Mouse (Mus musculus): Measurements from ENCODE around the gene Opalin. TPM values are rescaled to one million over a fixed set of nuclear protein-coding genes. Genes with fewer than 3 reads are reported as not detected.

Opalin gene
- polyA plus RNA-seq, 1 experiment, result not detected

- H3K27me3 ChIP-seq (ENCODE audit: control insufficient read depth), result no peaks in the 10 kb centered on the region
- H3K9me3 ChIP-seq (ENCODE audit: control insufficient read depth, low read length), result no peaks in the 10 kb centered on the region
- no peaks in the 10 kb centered on the region for H3K36me3 ChIP-seq (ENCODE audit: control insufficient read depth)
- H3K4me3 ChIP-seq (replicated peaks), result no peak overlapping the region
- TF ChIP-seq TAL1 (IDR thresholded peaks at IDR 0.05; ENCODE audit: low read length) (no peak), GATA1 (IDR thresholded peaks at IDR 0.05; ENCODE audit: low read length) (no peak)
- H3K4me1 ChIP-seq (ENCODE audit: control insufficient read depth), result no peaks in the 10 kb centered on the region
Observed at GRCm38 (mm10) chr19:41108666-41109065, 31.8 kb upstream of the Opalin start.

GRCm38 (mm10) chr19:41107530-41107929, 30.6 kb upstream of the Opalin start:
- no peaks in the 10 kb centered on the region for H3K4me1 ChIP-seq (ENCODE audit: control insufficient read depth)
- TF ChIP-seq GATA1 (IDR thresholded peaks at IDR 0.05; ENCODE audit: low read length) (no peak), TAL1 (IDR thresholded peaks at IDR 0.05; ENCODE audit: low read length) (no peak)
- no peaks in the 10 kb centered on the region for H3K36me3 ChIP-seq (ENCODE audit: control insufficient read depth)
- H3K27me3 ChIP-seq (ENCODE audit: control insufficient read depth), result no peaks in the 10 kb centered on the region
- no peaks in the 10 kb centered on the region for H3K9me3 ChIP-seq (ENCODE audit: control insufficient read depth, low read length)
- no peak overlapping the region for H3K4me3 ChIP-seq (replicated peaks)

GRCm38 (mm10) chr19:41104922-41105321, 28.0 kb upstream of the Opalin start:
- no peaks in the 10 kb centered on the region for H3K27me3 ChIP-seq (ENCODE audit: control insufficient read depth)
- no peak for TF ChIP-seq GATA1 (IDR thresholded peaks at IDR 0.05; ENCODE audit: low read length)
- no peak for TF ChIP-seq TAL1 (IDR thresholded peaks at IDR 0.05; ENCODE audit: low read length)
- no peak overlapping the region for H3K4me3 ChIP-seq (replicated peaks)
- no peaks in the 10 kb centered on the region for H3K36me3 ChIP-seq (ENCODE audit: control insufficient read depth)
- H3K4me1 ChIP-seq (ENCODE audit: control insufficient read depth), result no peaks in the 10 kb centered on the region
- H3K9me3 ChIP-seq (ENCODE audit: control insufficient read depth, low read length), result no peaks in the 10 kb centered on the region

- Histone ChIP-seq H3K36me3 (ENCODE audit: control insufficient read depth) (no peaks in the 10 kb centered on the region), H3K9me3 (ENCODE audit: control insufficient read depth, low read length) (no peaks in the 10 kb centered on the region), H3K4me3 (replicated peaks) (no peak overlapping the region), H3K4me1 (ENCODE audit: control insufficient read depth) (no peaks in the 10 kb centered on the region), H3K27me3 (ENCODE audit: control insufficient read depth) (no peaks in the 10 kb centered on the region)
- TF ChIP-seq GATA1 (IDR thresholded peaks at IDR 0.05; ENCODE audit: low read length) (no peak), TAL1 (IDR thresholded peaks at IDR 0.05; ENCODE audit: low read length) (no peak)
Observed at GRCm38 (mm10) chr19:41101390-41101789, 24.5 kb upstream of the Opalin start.

GRCm38 (mm10) chr19:41100863-41101262, 23.9 kb upstream of the Opalin start:
- TF ChIP-seq GATA1 (IDR thresholded peaks at IDR 0.05; ENCODE audit: low read length) (no peak), TAL1 (IDR thresholded peaks at IDR 0.05; ENCODE audit: low read length) (no peak)
- H3K9me3 ChIP-seq (ENCODE audit: control insufficient read depth, low read length), result no peaks in the 10 kb centered on the region
- H3K36me3 ChIP-seq (ENCODE audit: control insufficient read depth), result no peaks in the 10 kb centered on the region
- no peak overlapping the region for H3K4me3 ChIP-seq (replicated peaks)
- no peaks in the 10 kb centered on the region for H3K4me1 ChIP-seq (ENCODE audit: control insufficient read depth)
- no peaks in the 10 kb centered on the region for H3K27me3 ChIP-seq (ENCODE audit: control insufficient read depth)

- Histone ChIP-seq H3K4me1 (ENCODE audit: control insufficient read depth) (no peaks in the 10 kb centered on the region), H3K9me3 (ENCODE audit: control insufficient read depth, low read length) (no peaks in the 10 kb centered on the region), H3K36me3 (ENCODE audit: control insufficient read depth) (no peaks in the 10 kb centered on the region), H3K4me3 (replicated peaks) (no peak overlapping the region), H3K27me3 (ENCODE audit: control insufficient read depth) (no peaks in the 10 kb centered on the region)
- TF ChIP-seq GATA1 (IDR thresholded peaks at IDR 0.05; ENCODE audit: low read length), result no peak
- TF ChIP-seq TAL1 (IDR thresholded peaks at IDR 0.05; ENCODE audit: low read length), result no peak
Observed at GRCm38 (mm10) chr19:41097038-41097437, 20.1 kb upstream of the Opalin start.

GRCm38 (mm10) chr19:41091901-41092300, 15.0 kb upstream of the Opalin start:
- Histone ChIP-seq H3K27me3 (ENCODE audit: control insufficient read depth) (peaks cover 14% of the 10 kb centered on the region), H3K9me3 (ENCODE audit: control insufficient read depth, low read length) (no peaks in the 10 kb centered on the region), H3K4me3 (replicated peaks) (no peak overlapping the region), H3K4me1 (ENCODE audit: control insufficient read depth) (no peaks in the 10 kb centered on the region), H3K36me3 (ENCODE audit: control insufficient read depth) (no peaks in the 10 kb centered on the region)
- TF ChIP-seq TAL1 (IDR thresholded peaks at IDR 0.05; ENCODE audit: low read length) (no peak), GATA1 (IDR thresholded peaks at IDR 0.05; ENCODE audit: low read length) (no peak)

GRCm38 (mm10) chr19:41089833-41090232, 12.9 kb upstream of the Opalin start:
- H3K9me3 ChIP-seq (ENCODE audit: control insufficient read depth, low read length), result no peaks in the 10 kb centered on the region
- H3K4me3 ChIP-seq (replicated peaks), result no peak overlapping the region
- H3K36me3 ChIP-seq (ENCODE audit: control insufficient read depth), result no peaks in the 10 kb centered on the region
- H3K27me3 ChIP-seq (ENCODE audit: control insufficient read depth), result peaks cover 14% of the 10 kb centered on the region
- H3K4me1 ChIP-seq (ENCODE audit: control insufficient read depth), result no peaks in the 10 kb centered on the region
- no peak for TF ChIP-seq GATA1 (IDR thresholded peaks at IDR 0.05; ENCODE audit: low read length)
- no peak for TF ChIP-seq TAL1 (IDR thresholded peaks at IDR 0.05; ENCODE audit: low read length)

GRCm38 (mm10) chr19:41088491-41088890, 11.6 kb upstream of the Opalin start:
- Histone ChIP-seq H3K27me3 (ENCODE audit: control insufficient read depth) (peaks cover 14% of the 10 kb centered on the region), H3K9me3 (ENCODE audit: control insufficient read depth, low read length) (no peaks in the 10 kb centered on the region), H3K36me3 (ENCODE audit: control insufficient read depth) (no peaks in the 10 kb centered on the region), H3K4me1 (ENCODE audit: control insufficient read depth) (no peaks in the 10 kb centered on the region), H3K4me3 (replicated peaks) (no peak overlapping the region)
- TF ChIP-seq TAL1 (IDR thresholded peaks at IDR 0.05; ENCODE audit: low read length) (no peak), GATA1 (IDR thresholded peaks at IDR 0.05; ENCODE audit: low read length) (no peak)

- Histone ChIP-seq H3K4me1 (ENCODE audit: control insufficient read depth) (no peaks in the 10 kb centered on the region), H3K36me3 (ENCODE audit: control insufficient read depth) (no peaks in the 10 kb centered on the region), H3K4me3 (replicated peaks) (no peak overlapping the region), H3K9me3 (ENCODE audit: control insufficient read depth, low read length) (no peaks in the 10 kb centered on the region), H3K27me3 (ENCODE audit: control insufficient read depth) (peaks cover 14% of the 10 kb centered on the region)
- TF ChIP-seq TAL1 (IDR thresholded peaks at IDR 0.05; ENCODE audit: low read length), result no peak
- TF ChIP-seq GATA1 (IDR thresholded peaks at IDR 0.05; ENCODE audit: low read length), result no peak
Observed at GRCm38 (mm10) chr19:41087901-41088300, 11.0 kb upstream of the Opalin start.
